Mouse (Mus musculus): ENCODE data around the gene Lrrc4c.

The Lrrc4c gene

GRCm38 (mm10) chr2:96317387-96318299, at the start of gene Lrrc4c:
TSS of gene Lrrc4c (plus strand) at chr2:96318169.
- DNase-seq (ENCODE audit: low spot score in 2 of 2): no peak

- no peak for DNase-seq (ENCODE audit: low spot score in 2 of 2)
Observed at GRCm38 (mm10) chr2:96275061-96275460, 42.9 kb upstream of the Lrrc4c start.

GRCm38 (mm10) chr2:96282926-96283325, 35.0 kb upstream of the Lrrc4c start:
- DNase-seq (ENCODE audit: low spot score in 2 of 2): no peak

- DNase-seq (ENCODE audit: low spot score in 2 of 2): no peak
Observed at GRCm38 (mm10) chr2:96287512-96287911, 30.5 kb upstream of the Lrrc4c start.

- DNase-seq (ENCODE audit: low spot score in 2 of 2): no peak
Observed at GRCm38 (mm10) chr2:96290541-96290940, 27.4 kb upstream of the Lrrc4c start.

- no peak for DNase-seq (ENCODE audit: low spot score in 2 of 2)
Observed at GRCm38 (mm10) chr2:96315034-96315433, 2.9 kb upstream of the Lrrc4c start.

- DNase-seq (ENCODE audit: low spot score in 2 of 2): no peak
Observed at GRCm38 (mm10) chr2:96316531-96316930, 1.4 kb upstream of the Lrrc4c start.

- DNase-seq (ENCODE audit: low spot score in 2 of 2): no peak
Observed at GRCm38 (mm10) chr2:96318556-96318955, 587 bp downstream of the Lrrc4c start.

- DNase-seq (ENCODE audit: low spot score in 2 of 2): no peak
Observed at GRCm38 (mm10) chr2:96319201-96319600, 1.2 kb downstream of the Lrrc4c start.

- DNase-seq (ENCODE audit: low spot score in 2 of 2): no peak
Observed at GRCm38 (mm10) chr2:96319649-96320048, 1.7 kb downstream of the Lrrc4c start.

- DNase-seq (ENCODE audit: low spot score in 2 of 2): no peak
Observed at GRCm38 (mm10) chr2:96334652-96335051, 16.7 kb downstream of the Lrrc4c start.

- DNase-seq (ENCODE audit: low spot score in 2 of 2): no peak
Observed at GRCm38 (mm10) chr2:96337354-96337753, 19.4 kb downstream of the Lrrc4c start.

- DNase-seq (ENCODE audit: low spot score in 2 of 2): no peak
Observed at GRCm38 (mm10) chr2:96401186-96401811, 83.3 kb downstream of the Lrrc4c start.

- DNase-seq (ENCODE audit: low spot score in 2 of 2): no peak
Observed at GRCm38 (mm10) chr2:96402514-96402913, 84.5 kb downstream of the Lrrc4c start.

GRCm38 (mm10) chr2:96406856-96407255, 88.9 kb downstream of the Lrrc4c start:
- no peak for DNase-seq (ENCODE audit: low spot score in 2 of 2)

- DNase-seq (ENCODE audit: low spot score in 2 of 2): no peak
Observed at GRCm38 (mm10) chr2:96411182-96411581, 93.2 kb downstream of the Lrrc4c start.

GRCm38 (mm10) chr2:96461566-96461965, 143.6 kb downstream of the Lrrc4c start:
- DNase-seq (ENCODE audit: low spot score in 2 of 2): no peak

- DNase-seq (ENCODE audit: low spot score in 2 of 2): no peak
Observed at GRCm38 (mm10) chr2:96475674-96476073, 157.7 kb downstream of the Lrrc4c start.

- DNase-seq (ENCODE audit: low spot score in 2 of 2): no peak
Observed at GRCm38 (mm10) chr2:96499116-96499882, 181.3 kb downstream of the Lrrc4c start.

GRCm38 (mm10) chr2:96504140-96504539, 186.2 kb downstream of the Lrrc4c start:
- no peak for DNase-seq (ENCODE audit: low spot score in 2 of 2)

- no peak for DNase-seq (ENCODE audit: low spot score in 2 of 2)
Observed at GRCm38 (mm10) chr2:96505641-96506040, 187.7 kb downstream of the Lrrc4c start.

GRCm38 (mm10) chr2:96508991-96509390, 191.0 kb downstream of the Lrrc4c start:
- no peak for DNase-seq (ENCODE audit: low spot score in 2 of 2)

Measured in spleen, postnatal 36 days (tissue).